Mouse (Mus musculus) liver, embryonic 11.5 days (tissue): ENCODE measurements around the gene Ptpn5. TPM values are rescaled to one million over a fixed set of nuclear protein-coding genes. Genes with fewer than 3 reads are reported as not detected.

Source experiments
- ATAC-seq: fragments of 200-750 bp; cut with Nextera tagmentation; replicated peaks from 2 replicates; pipeline ENCODE4 v1.8.0; 2017; ENCODE audit warnings: moderate number of reproducible peaks, mild to moderate bottlenecking, moderate TSS enrichment, moderate library complexity; ENCODE audit not compliant: low FRiP score
- DNase-seq: peaks from one replicate; pipeline ENCODE4 v3.0.0-alpha.2; 2017; ENCODE audit warnings: low spot score
- H3K27ac ChIP-seq: fragments of 300-500 bp; sonication (generic); 2 replicates; pipeline ENCODE4 v1.5.1; 2014; ENCODE audit warnings: mild to moderate bottlenecking, low read depth, low read length, control low read depth
- H3K27me3 ChIP-seq: fragments of 300-500 bp; sonication (generic); replicated peaks from 2 replicates; pipeline ENCODE4 v1.6.1; 2014; ENCODE audit warnings: low read length, mixed read lengths; ENCODE audit not compliant: control insufficient read depth, insufficient read depth
- H3K36me3 ChIP-seq: fragments of 300-500 bp; sonication (generic); 2 replicates; pipeline ENCODE4 v1.6.1; 2014; ENCODE audit warnings: mild to moderate bottlenecking, low read length, moderate library complexity, mixed read lengths; ENCODE audit not compliant: control insufficient read depth, insufficient read depth
- H3K4me1 ChIP-seq: fragments of 300-500 bp; sonication (generic); replicated peaks from 2 replicates; pipeline ENCODE4 v1.6.1; 2014; ENCODE audit warnings: low read length, mixed read lengths; ENCODE audit not compliant: control insufficient read depth, insufficient read depth
- H3K4me2 ChIP-seq: fragments of 300-500 bp; sonication (generic); 2 replicates; pipeline ENCODE4 v1.6.1; 2014; ENCODE audit warnings: mild to moderate bottlenecking, control low read depth, moderate library complexity
- H3K4me3 ChIP-seq: fragments of 300-500 bp; sonication (generic); 2 replicates; pipeline ENCODE4 v1.5.1; 2014; ENCODE audit warnings: low read depth, low read length, control low read depth
- H3K9ac ChIP-seq: fragments of 300-500 bp; sonication (generic); 2 replicates; pipeline ENCODE4 v1.6.1; 2014; ENCODE audit warnings: low read depth, low read length, control low read depth
- H3K9me3 ChIP-seq: fragments of 300-500 bp; sonication (generic); 2 replicates; pipeline ENCODE4 v1.6.1; 2016; ENCODE audit warnings: low read length, inconsistent platforms, mixed read lengths; ENCODE audit not compliant: control insufficient read depth
- WGBS: fragments of 180-500 bp; shearing (Covaris S2); extraction: QIAGEN DNeasy Blood & Tissue Kit; methylation state at CpG from one replicate; pipeline ENCODE4 v1.1.7; 2014; 5-methylcytosine and 5-hydroxymethylcytosine counted together
- polyA plus RNA-seq: library from polyadenylated mRNA; unstranded; fragments of >200 nt; fragmentation: Nextera tagmentation; extraction: Ambion mirVana; gene quantifications from 2 replicates; pipeline ENCODE4 v1.2.1, GENCODE M21; 2014

Ptpn5 gene
- polyA plus RNA-seq, 1 experiment from 2014 or later: 0.10 TPM

DNA sequence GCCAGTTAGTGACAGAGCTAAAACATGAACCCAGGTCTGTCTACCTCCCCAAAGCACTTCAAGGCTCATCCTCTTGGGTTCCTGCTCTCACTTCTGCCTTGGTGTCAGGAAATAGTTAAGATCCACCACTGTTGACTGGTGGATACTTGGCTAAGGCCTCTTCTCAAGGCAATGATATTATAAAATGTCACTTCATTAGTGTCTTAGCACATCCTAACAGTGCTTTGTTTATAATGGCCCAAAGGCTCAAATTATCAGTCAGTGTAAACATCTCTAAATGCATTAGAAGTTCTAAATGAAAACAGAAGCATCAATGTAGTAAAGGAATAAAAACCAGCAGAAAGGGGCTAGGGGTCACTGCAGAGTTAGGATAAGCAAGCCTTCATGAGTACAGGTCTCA, 26.5 kb downstream of the Ptpn5 start:
- no peak for DNase-seq
- ATAC-seq: no peak
- H3K4me3 ChIP-seq: no peak overlapping the region
- no peaks in the 10 kb centered on the region for H3K9me3 ChIP-seq
- no peaks in the 10 kb centered on the region for H3K27me3 ChIP-seq
- H3K27ac ChIP-seq: no peak overlapping the region
- no peaks in the 10 kb centered on the region for H3K4me1 ChIP-seq
- no peaks in the 10 kb centered on the region for H3K36me3 ChIP-seq
- no peak overlapping the region for H3K9ac ChIP-seq
- H3K4me2 ChIP-seq: no peak overlapping the region

DNA sequence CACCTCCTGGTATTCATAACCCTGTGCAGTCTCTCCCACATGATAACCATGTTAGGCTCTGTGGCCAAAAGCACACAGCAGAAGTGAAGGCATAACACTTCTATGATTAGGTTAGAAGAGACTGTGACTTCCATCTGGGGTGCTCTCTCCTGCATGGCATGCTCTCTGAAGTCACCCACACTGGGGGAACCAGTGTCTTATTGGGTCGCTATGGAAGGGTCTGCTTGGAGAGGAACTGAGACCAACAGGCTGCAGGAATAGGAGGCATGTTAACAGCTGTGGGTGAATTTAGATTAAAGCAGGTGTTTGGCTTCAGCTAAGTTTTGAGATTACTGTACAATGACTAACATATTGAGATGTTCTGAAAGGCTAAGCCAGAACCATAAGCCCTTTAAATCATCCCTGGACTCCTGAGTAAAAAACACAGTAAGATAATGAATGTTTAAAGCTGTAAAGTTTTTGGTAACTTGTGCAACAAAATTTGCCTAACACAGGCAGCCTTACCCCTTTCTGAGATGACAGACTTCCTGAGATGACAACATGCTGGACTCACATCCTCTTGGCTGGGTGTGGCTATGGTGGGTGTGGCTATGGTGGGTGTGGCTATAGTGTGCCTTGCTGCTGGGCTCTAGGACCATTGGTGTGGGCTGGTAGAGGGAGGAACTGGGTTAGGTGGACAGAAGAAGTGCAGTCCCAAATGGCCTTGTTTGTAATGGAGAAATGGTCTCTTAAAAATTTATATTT, 29.6 kb downstream of the Ptpn5 start:
- no peak overlapping the region for H3K27ac ChIP-seq
- H3K36me3 ChIP-seq: no peaks in the 10 kb centered on the region
- H3K27me3 ChIP-seq: no peaks in the 10 kb centered on the region
- ATAC-seq (no peak), DNase-seq (no peak)
- no peaks in the 10 kb centered on the region for H3K4me1 ChIP-seq
- H3K4me3 ChIP-seq: no peak overlapping the region
- H3K9me3 ChIP-seq: no peaks in the 10 kb centered on the region
- H3K9ac ChIP-seq: no peak overlapping the region
- no peak overlapping the region for H3K4me2 ChIP-seq
- 68% methylated on average over 1 of the region's 1 CpGs for WGBS

DNA sequence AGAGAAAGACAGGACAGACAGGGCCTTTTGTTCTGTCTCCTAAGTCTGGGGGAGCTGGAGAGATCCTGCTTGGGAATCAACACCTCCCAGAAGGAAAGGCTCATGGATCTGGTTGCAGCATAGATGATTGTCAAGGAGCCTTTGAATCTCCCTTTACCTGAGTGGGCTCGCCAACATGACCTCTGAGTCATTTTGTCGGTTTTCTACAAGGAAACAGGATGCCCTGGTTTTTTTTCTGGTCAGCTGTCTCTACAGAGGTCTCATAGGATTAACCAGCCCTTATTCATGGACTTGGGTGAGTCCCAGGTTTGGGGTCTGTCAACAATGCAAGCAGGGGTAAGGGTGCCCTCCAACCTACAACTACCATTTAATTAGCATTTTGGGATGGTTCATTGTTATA, 30.5 kb downstream of the Ptpn5 start:
- H3K27me3 ChIP-seq: no peaks in the 10 kb centered on the region
- no peak for DNase-seq
- H3K36me3 ChIP-seq: no peaks in the 10 kb centered on the region
- 37% methylated on average over 2 of the region's 2 CpGs for WGBS
- no peaks in the 10 kb centered on the region for H3K9me3 ChIP-seq
- H3K9ac ChIP-seq: no peak overlapping the region
- no peak overlapping the region for H3K4me3 ChIP-seq
- H3K27ac ChIP-seq: no peak overlapping the region
- H3K4me2 ChIP-seq: no peak overlapping the region
- ATAC-seq: no peak
- H3K4me1 ChIP-seq: no peaks in the 10 kb centered on the region

DNA sequence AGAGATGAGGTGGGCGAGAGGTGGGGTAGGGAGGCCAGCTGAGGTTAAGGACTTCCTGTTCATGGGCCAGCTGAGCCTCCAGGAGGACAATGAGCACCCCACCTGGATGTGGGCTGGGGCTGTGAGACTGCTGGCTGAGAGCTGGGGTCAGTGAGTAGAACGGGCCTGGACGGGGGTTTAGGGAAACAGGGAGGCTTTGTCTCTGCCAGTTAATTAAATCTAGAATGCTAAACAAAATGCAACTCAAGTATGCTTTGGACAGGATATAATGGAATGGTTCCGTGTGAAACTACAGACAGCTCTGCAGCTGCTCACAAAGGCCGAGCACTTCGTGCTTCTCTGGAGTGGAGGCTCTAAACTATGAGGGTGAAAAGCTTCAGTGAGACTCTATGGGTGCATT, 32.9 kb downstream of the Ptpn5 start:
- Histone ChIP-seq H3K4me1 (no peaks in the 10 kb centered on the region), H3K9ac (no peak overlapping the region), H3K27ac (no peak overlapping the region), H3K36me3 (no peaks in the 10 kb centered on the region), H3K4me2 (no peak overlapping the region), H3K9me3 (no peaks in the 10 kb centered on the region), H3K27me3 (no peaks in the 10 kb centered on the region), H3K4me3 (no peak overlapping the region)
- ATAC-seq (no peak), DNase-seq (no peak)
- 74% methylated on average over 6 of the region's 6 CpGs for WGBS

DNA sequence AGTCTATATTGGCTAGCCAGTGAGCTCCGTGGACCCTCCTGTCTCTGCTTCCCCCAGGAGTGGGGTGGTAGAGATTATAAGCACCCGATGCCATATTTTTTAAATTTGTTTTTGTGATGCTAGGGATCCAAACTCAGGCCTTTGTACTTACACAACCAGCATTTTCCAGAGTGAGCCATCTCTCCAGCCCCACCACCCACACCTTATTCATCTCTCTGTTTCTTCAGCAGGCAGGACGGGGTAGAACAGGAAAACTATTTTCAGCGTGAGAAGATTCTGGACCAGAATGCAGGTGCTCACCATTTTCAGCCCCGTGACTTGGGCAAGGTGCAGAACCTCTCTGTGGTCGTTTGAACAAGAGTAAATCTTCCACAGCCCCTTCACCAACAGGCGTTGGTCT, 34.2 kb downstream of the Ptpn5 start:
- ATAC-seq: no peak
- H3K9me3 ChIP-seq: no peaks in the 10 kb centered on the region
- H3K4me1 ChIP-seq: no peaks in the 10 kb centered on the region
- no peaks in the 10 kb centered on the region for H3K27me3 ChIP-seq
- H3K36me3 ChIP-seq: no peaks in the 10 kb centered on the region
- no peak overlapping the region for H3K4me3 ChIP-seq
- 73% methylated on average over 7 of the region's 7 CpGs for WGBS
- no peak overlapping the region for H3K27ac ChIP-seq
- DNase-seq: no peak
- H3K4me2 ChIP-seq: no peak overlapping the region
- H3K9ac ChIP-seq: no peak overlapping the region

DNA sequence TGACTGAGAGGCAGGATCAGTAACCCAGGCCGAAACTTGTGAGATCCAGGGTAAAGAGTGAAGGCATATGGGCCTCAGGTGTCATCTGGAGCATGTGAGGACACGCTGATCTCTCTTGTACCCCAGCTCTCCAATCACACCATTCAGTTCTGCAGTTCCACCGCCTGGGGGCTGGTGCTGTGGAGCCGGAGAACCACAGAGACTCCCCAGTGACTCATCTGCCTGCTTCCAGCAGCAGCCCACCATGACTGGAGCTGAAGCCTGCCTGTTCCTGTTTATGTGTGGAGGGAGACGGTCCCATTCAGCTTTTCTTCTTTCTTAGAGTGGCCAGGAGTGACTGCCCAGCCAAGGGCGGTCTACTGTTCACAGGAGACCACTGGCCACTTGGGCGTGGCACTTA, 35.4 kb downstream of the Ptpn5 start:
- DNase-seq (no peak), ATAC-seq (no peak)
- no peaks in the 10 kb centered on the region for H3K36me3 ChIP-seq
- WGBS: 54% methylated on average over 7 of the region's 7 CpGs
- no peak overlapping the region for H3K27ac ChIP-seq
- H3K27me3 ChIP-seq: no peaks in the 10 kb centered on the region
- no peak overlapping the region for H3K4me3 ChIP-seq
- H3K4me2 ChIP-seq: no peak overlapping the region
- H3K9ac ChIP-seq: no peak overlapping the region
- no peaks in the 10 kb centered on the region for H3K4me1 ChIP-seq
- no peaks in the 10 kb centered on the region for H3K9me3 ChIP-seq

DNA sequence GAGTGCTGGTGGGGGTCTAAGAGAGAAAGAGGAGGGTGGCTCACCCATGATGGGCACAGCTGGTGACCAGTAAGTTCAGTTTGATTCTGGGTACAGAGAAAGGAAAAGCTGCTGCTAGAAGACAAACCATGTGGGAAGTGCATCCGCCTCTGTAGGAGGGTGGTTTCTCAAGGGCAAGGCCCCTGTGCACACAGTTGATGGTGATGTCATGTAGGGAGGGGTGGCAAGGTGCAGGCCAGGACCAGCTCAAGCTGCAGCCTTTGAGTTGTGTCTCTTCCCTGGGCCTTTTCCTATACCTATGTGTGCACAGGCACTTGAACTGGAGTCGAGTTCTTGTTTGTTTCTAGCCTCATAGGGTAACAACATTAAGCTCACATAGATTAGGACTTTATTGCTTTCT, 38.5 kb downstream of the Ptpn5 start:
- H3K4me3 ChIP-seq: no peak overlapping the region
- no peak overlapping the region for H3K4me2 ChIP-seq
- H3K36me3 ChIP-seq: no peaks in the 10 kb centered on the region
- WGBS: 62% methylated on average over 2 of the region's 2 CpGs
- no peak overlapping the region for H3K27ac ChIP-seq
- H3K4me1 ChIP-seq: no peaks in the 10 kb centered on the region
- ATAC-seq (no peak), DNase-seq (no peak)
- H3K9ac ChIP-seq: no peak overlapping the region
- no peaks in the 10 kb centered on the region for H3K9me3 ChIP-seq
- H3K27me3 ChIP-seq: no peaks in the 10 kb centered on the region

DNA sequence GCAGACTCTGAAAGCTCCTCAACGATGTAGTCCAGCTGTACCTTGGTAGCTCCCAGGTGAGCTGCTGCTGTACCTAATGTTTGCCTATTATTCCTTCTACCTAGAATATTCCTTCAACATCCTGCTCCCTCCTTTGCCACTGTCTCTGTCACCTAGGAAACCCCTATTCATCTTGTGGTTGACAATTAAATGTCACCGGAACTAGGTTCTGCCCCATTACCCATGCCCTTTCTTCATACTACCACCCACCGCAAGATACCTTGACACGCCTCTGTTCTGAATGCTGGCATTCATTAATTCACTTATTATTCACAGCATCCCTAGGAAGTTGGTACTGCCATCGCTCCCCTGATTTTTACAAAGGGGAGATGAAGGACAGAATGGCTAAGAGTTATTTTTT, 39.5 kb downstream of the Ptpn5 start:
- Histone ChIP-seq H3K27ac (no peak overlapping the region), H3K4me1 (no peaks in the 10 kb centered on the region), H3K9me3 (no peaks in the 10 kb centered on the region), H3K4me2 (no peak overlapping the region), H3K27me3 (no peaks in the 10 kb centered on the region), H3K9ac (no peak overlapping the region), H3K4me3 (no peak overlapping the region), H3K36me3 (no peaks in the 10 kb centered on the region)
- no peak for DNase-seq
- no peak for ATAC-seq
- 88% methylated on average over 5 of the region's 5 CpGs for WGBS

DNA sequence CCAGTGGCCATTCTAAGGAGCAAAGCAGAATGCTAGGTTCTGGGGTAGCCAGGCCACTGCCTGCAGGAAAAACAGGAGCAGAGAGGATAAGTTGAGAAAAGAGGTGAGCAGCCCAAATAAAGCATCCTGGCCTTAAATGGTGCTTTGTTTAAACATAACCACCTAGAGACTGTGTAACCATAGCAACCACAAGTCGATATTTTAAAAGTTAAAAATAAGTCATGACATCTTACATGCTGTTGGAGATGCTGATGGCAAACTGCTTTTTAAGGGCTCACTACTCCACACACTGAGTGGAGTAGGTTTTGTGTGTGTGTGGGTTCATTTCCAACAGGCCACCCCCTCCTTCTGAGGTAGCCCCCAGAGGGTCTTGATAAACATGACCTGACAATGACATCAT, 48.4 kb downstream of the Ptpn5 start:
- no peak overlapping the region for H3K4me3 ChIP-seq
- H3K9ac ChIP-seq: no peak overlapping the region
- H3K36me3 ChIP-seq: no peaks in the 10 kb centered on the region
- H3K27me3 ChIP-seq: no peaks in the 10 kb centered on the region
- H3K4me1 ChIP-seq: no peaks in the 10 kb centered on the region
- WGBS: 59% methylated on average over 1 of the region's 1 CpGs
- no peak overlapping the region for H3K4me2 ChIP-seq
- DNase-seq: no peak
- H3K9me3 ChIP-seq: no peaks in the 10 kb centered on the region
- ATAC-seq: no peak
- no peak overlapping the region for H3K27ac ChIP-seq
